Mouse (Mus musculus): ENCODE results near the gene Ercc6l.

Gene Ercc6l

GRCm38 (mm10) chrX:102156618-102157422 lies at the start of gene Ercc6l:
Gene Ercc6l (minus strand): TSS chrX:102157091.
- in situ Hi-C loops (cut with MboI; ENCODE audit: low sequenced_read_pairs): no loop called here

- in situ Hi-C loops (cut with MboI; ENCODE audit: low sequenced_read_pairs): no loop called here
Observed at GRCm38 (mm10) chrX:102190840-102191239, 33.9 kb upstream of the Ercc6l start.

- in situ Hi-C loops (cut with MboI; ENCODE audit: low sequenced_read_pairs): no loop called here
Observed at GRCm38 (mm10) chrX:102189581-102189980, 32.7 kb upstream of the Ercc6l start.

- in situ Hi-C loops (cut with MboI; ENCODE audit: low sequenced_read_pairs): no loop called here
Observed at GRCm38 (mm10) chrX:102188712-102189497, 32.0 kb upstream of the Ercc6l start, which contains the start of gene Rps4x. Gene Rps4x (minus strand): TSS chrX:102189394.

- in situ Hi-C loops (cut with MboI; ENCODE audit: low sequenced_read_pairs): no loop called here
Observed at GRCm38 (mm10) chrX:102187023-102187699, 30.3 kb upstream of the Ercc6l start.

- in situ Hi-C loops (cut with MboI; ENCODE audit: low sequenced_read_pairs): no loop called here
Observed at GRCm38 (mm10) chrX:102182575-102182974, 25.7 kb upstream of the Ercc6l start.

GRCm38 (mm10) chrX:102175538-102176287 lies 18.8 kb upstream of the Ercc6l start:
- in situ Hi-C loops (cut with MboI; ENCODE audit: low sequenced_read_pairs): no loop called here

- in situ Hi-C loops (cut with MboI; ENCODE audit: low sequenced_read_pairs): no loop called here
Observed at GRCm38 (mm10) chrX:102170900-102171299, 14.0 kb upstream of the Ercc6l start.

GRCm38 (mm10) chrX:102170135-102170534 lies 13.2 kb upstream of the Ercc6l start:
- in situ Hi-C loops (cut with MboI; ENCODE audit: low sequenced_read_pairs): no loop called here

GRCm38 (mm10) chrX:102169724-102170123 lies 12.8 kb upstream of the Ercc6l start:
- in situ Hi-C loops (cut with MboI; ENCODE audit: low sequenced_read_pairs): no loop called here

- in situ Hi-C loops (cut with MboI; ENCODE audit: low sequenced_read_pairs): no loop called here
Observed at GRCm38 (mm10) chrX:102166986-102167385, 10.1 kb upstream of the Ercc6l start.

GRCm38 (mm10) chrX:102166521-102166920 lies 9.6 kb upstream of the Ercc6l start:
- in situ Hi-C loops (cut with MboI; ENCODE audit: low sequenced_read_pairs): no loop called here

- in situ Hi-C loops (cut with MboI; ENCODE audit: low sequenced_read_pairs): no loop called here
Observed at GRCm38 (mm10) chrX:102163529-102163928, 6.6 kb upstream of the Ercc6l start.

GRCm38 (mm10) chrX:102163096-102163495 lies 6.2 kb upstream of the Ercc6l start:
- in situ Hi-C loops (cut with MboI; ENCODE audit: low sequenced_read_pairs): no loop called here

- in situ Hi-C loops (cut with MboI; ENCODE audit: low sequenced_read_pairs): no loop called here
Observed at GRCm38 (mm10) chrX:102160528-102160927, 3.6 kb upstream of the Ercc6l start.

GRCm38 (mm10) chrX:102159778-102160177 lies 2.9 kb upstream of the Ercc6l start:
- in situ Hi-C loops (cut with MboI; ENCODE audit: low sequenced_read_pairs): no loop called here

GRCm38 (mm10) chrX:102157423-102157791 lies 516 bp upstream of the Ercc6l start:
- in situ Hi-C loops (cut with MboI; ENCODE audit: low sequenced_read_pairs): no loop called here

- in situ Hi-C loops (cut with MboI; ENCODE audit: low sequenced_read_pairs): no loop called here
Observed at GRCm38 (mm10) chrX:102141157-102141556, 15.7 kb downstream of the Ercc6l start.

- in situ Hi-C loops (cut with MboI; ENCODE audit: low sequenced_read_pairs): no loop called here
Observed at GRCm38 (mm10) chrX:102121321-102121720, 35.6 kb downstream of the Ercc6l start.

- in situ Hi-C loops (cut with MboI; ENCODE audit: low sequenced_read_pairs): no loop called here
Observed at GRCm38 (mm10) chrX:102119042-102119864, 37.6 kb downstream of the Ercc6l start, which contains the start of gene Pin4. Gene Pin4 (plus strand): TSS chrX:102119447.
